Mouse (Mus musculus) embryo, embryonic 10.5 days (tissue): ENCODE measurements around the gene Tbc1d2.
"Not testable (repeated sequence)": the region's sequence is repeated elsewhere in the genome, so short reads cannot be mapped to it uniquely, and the experiment has no call there.

ENCODE experiments used
- DNase-seq: peaks from one replicate; pipeline ENCODE4 v3.0.0-alpha.2; 2015; ENCODE audit warnings: low spot score

The Tbc1d2 gene

GRCm38 (mm10) chr4:46578796-46579346, 71.1 kb downstream of the Tbc1d2 start:
- DNase-seq, result not testable (repeated sequence)

- no peak for DNase-seq
Observed at GRCm38 (mm10) chr4:46578228-46578627, 71.8 kb downstream of the Tbc1d2 start.

DNA sequence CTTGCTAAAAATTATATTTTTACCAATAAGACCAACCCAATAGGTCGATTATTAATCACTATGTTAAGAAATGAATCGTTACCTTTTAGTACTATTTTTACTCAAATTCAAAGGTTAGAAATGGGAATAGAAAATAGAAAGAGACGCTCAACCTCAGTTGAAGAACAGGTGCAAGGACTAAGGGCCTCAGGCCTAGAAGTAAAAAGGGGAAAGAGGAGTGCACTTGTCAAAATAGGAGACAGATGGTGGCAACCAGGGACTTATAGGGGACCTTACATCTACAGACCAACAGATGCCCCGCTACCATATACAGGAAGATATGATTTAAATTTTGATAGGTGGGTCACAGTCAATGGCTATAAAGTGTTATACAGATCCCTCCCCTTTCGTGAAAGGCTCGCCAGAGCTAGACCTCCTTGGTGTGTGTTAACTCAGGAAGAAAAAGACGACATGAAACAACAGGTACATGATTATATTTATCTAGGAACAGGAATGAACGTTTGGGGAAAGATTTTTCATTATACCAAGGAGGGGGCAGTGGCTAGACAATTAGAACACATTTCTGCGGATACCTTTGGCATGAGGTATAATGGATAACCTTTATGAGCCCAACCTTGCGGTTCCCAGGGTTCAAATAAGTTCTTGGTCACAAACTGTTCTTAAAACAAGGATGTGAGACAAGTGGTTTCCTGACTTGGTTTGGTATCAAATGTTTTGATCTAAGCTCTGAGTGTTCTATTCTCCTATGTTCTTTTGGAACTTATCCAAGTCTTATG, 74.3 kb downstream of the Tbc1d2 start:
- not testable (repeated sequence) for DNase-seq

- no peak for DNase-seq
Observed at GRCm38 (mm10) chr4:46574841-46575240, 75.2 kb downstream of the Tbc1d2 start.

DNA sequence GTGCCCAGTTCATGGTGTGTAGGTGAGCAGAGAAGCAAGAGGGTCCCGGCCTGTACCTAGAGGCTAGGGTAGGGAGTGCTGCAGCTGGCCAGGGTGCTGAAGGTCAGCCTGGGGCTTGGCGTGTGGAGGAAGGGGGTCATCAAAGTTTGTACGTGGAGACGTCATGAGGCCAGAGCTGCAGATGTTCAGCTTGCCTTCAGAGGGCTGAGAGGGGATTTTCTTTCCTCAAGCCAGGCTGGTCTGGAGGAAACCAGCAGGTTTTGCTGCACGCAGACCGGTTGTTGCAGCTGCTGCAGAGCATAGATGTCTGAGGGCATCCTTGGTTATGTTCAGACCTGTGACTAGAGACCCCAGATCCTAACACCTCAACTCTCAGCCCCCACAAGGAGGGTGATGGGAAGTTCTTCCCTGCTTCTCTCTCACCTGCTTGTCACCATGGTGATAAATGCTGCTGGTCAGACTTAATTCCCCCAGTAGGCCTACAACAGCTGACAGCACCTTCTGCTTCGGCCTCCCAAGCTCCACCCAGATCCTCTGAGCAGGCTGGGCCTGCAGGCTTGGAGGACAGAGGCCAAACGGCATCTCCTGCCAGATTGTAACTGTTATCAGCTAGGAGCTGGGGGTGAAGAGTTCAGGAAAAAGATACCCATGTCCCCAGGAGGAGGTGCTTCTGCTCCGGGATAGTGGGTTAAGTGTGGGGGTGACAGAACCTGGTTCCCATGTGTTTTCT, 75.8 kb downstream of the Tbc1d2 start:
- no peak for DNase-seq

DNA sequence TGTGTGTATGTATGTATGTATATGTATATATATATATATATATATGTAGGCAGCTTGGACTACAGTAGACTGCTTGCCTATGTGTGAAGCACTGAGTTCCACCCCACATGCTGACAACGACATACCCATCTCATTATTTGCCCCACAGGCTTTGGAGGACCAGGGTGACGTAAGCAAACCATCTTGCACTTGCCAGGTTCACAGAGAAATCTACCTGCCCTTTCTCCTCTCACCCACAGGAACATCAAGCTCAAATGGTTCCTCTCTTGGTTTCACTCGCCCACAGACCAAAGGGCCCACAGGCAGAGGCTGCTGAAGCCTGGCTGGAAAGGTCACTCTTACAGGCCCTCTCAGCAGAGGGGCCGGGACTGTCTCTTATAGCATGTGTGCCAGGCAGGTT, 77.4 kb downstream of the Tbc1d2 start:
- DNase-seq, result no peak

DNA sequence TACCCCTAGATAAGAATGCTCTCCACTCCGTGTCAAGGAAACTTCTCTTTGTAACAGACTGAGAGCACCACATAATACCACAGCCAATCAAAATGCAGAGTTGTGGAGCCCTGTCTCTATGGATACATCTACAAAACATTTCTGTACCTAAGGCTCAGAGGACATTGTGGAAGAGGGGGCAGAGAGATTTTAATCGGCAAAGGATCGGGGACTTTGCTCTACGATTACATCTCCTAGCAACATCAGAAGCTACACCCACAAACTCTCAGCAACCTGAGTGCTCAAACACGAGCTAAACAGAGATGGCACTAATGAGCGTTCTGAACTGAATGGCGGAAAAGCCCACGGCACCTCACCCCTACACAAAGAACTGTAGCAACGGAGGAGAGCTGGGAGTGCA, 78.3 kb downstream of the Tbc1d2 start:
- no peak for DNase-seq

DNA sequence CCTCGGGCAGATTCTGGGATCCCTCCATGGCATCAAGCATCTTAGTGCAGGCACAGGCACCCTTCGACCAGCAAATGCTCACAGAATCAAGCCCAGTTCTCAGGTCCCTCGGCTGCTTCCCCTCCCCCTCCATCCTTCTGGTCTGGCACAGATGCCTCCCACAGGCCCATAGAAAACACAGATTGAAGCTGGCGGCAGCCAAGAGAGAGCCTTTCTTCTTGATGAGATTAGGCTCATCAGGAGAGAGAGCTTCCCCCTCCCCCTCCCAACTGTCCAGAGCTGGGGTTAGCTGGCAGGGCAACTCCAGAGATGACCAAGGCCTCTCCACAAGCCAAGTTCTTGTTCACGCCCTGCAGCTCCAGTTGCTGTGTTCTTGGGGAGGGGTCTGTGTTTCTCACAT, 80.3 kb downstream of the Tbc1d2 start:
- peak; percentile 45 for DNase-seq

GRCm38 (mm10) chr4:46568169-46568568, 81.8 kb downstream of the Tbc1d2 start:
- DNase-seq, result no peak

DNA sequence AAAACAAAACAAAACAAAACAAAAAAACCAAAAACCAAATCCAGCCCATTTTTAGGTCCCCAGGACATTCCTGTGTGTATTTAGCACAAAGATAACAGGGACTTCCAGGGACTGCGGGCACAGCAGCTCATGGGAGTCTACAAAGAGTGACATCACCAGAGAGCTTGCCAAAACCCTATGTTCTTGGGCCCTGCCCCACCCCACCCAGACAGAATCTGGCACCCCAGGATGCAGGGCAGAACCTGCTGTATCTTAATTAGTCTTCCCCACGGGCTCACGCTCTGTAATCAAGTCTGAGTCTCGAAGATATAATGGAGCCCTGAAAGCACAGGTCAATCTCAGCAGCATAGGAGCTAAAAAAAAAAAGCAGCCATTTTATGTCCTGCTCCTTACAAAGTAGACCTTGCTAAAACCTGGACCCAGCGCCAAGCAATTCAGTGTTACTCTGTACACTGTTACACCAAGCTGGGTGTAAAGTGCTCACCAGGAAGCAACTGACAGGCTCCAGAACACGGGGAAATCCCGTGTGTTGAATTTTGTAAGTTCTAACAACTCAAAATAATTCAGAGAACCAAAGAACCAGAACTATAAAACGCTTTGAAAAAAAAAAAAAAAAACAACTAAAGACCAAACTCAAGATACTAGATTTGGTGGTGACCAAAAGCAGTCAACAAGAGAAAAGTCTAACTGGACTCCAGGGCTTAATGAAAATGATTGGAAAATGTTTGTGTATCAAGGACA, 82.9 kb downstream of the Tbc1d2 start:
- DNase-seq, result no peak

GRCm38 (mm10) chr4:46565393-46565955, 84.5 kb downstream of the Tbc1d2 start:
- DNase-seq, result no peak

- DNase-seq, result no peak
Observed at GRCm38 (mm10) chr4:46564247-46564646, 85.8 kb downstream of the Tbc1d2 start.

DNA sequence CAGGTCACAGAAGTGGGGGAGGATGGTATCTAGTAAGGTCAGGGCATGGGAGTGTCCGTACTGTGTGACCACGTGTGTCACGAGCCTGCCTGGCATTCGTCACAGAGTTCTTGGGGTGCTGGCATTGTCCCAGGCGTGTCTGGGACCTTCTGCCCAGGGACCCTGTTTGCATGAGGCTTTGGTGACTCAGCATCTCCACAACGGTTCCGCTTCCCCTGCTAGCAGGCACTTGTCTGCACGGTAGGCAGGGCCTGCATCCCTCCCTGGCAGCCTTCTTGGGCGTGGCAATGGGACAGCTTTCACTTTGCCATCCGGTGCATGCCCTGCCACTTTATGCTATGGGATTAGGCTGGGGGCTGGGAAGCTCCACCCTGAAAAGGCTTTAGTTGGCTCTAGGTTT, 86.2 kb downstream of the Tbc1d2 start:
- DNase-seq, result no peak

GRCm38 (mm10) chr4:46562841-46563240, 87.2 kb downstream of the Tbc1d2 start:
- no peak for DNase-seq

DNA sequence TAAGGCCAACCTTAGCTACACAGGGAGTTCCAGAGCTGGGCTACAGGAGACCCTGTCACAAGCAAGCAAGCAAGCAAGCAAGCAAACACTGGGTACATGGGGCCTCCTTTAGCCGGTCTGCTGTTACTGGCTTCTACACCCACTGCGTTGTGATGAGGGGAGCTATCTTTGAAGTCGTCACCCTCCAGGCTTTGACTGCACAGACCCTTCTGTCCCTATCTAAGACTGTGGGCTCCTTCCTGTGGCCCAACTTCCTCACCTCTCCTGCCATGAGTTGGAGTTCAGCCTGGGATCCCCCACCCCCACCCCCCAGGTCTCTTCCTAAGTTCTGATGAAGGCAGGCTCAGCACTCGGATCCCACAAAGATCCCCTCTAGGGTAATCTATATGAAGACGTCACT, 88.0 kb downstream of the Tbc1d2 start:
- DNase-seq, result no peak

GRCm38 (mm10) chr4:46560069-46560705, 89.8 kb downstream of the Tbc1d2 start:
- no peak for DNase-seq

DNA sequence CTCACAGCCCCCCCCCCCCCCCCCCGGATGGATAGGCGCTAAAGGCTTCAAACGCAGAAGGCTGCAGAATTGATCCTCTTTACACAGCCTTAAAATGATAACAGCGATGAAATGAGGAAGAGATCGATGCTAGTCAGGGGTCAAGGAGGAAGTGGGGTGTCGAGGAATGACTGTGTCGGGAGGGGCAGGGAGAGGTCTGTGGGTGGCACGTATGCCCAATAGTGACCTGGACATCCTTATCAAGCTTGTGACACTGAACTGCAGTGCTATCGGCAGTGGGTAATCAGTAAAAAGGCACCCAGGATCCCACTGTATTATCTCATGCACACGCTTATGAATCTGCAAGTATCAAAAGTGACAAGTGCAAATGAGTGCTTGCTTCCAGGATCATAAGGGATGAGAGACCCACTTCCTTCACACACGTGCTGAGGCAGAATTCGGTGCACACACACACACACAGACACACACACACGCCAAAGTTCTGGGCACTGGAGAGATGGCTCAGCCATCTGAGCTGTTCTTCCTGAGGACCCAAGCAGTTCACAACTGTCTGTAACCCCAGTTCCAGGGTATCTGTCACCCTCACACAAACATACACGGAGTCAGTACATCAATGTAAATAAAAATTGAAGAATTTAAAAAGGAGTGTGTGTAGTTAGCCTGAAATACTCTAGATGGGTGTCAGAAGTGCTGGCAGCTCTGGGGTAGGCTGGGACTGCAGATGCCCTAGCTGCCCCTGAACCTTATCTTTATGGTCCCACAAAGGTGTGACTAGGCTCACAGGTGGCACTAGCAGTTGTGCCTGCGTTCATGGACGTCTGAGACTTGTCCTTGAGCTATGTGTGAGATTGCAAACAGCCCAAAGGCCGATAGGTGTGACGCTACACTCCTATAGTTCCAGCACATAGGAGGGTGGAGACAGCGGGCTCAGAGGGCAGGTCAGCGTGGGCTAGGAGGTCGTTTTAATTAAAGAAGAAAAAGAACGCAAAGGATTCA, 91.0 kb downstream of the Tbc1d2 start:
- DNase-seq, result no peak

DNA sequence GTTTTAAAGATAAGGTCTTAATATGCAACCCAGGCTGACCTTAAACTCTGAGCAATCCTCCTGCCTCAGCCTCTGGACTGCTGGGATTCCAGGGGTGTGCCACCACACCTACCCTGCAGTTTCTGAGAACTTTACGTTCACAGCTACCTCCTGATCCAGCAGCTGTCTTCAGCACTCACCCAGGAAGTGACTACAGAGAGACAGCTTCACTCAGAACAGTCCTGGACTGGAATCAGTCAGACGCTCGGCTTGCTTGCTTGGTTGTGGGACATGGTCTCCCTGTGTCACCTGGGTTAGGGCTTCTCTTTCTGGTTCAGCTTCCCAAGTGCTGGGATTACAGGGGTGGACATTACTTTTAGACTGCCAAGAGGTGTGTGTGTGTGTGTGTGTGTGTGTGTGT, 93.1 kb downstream of the Tbc1d2 start:
- no peak for DNase-seq

GRCm38 (mm10) chr4:46555762-46556161, 94.2 kb downstream of the Tbc1d2 start:
- no peak for DNase-seq
